Mouse (Mus musculus): ENCODE results near the gene Bcl7c. TPM values are rescaled to one million over a fixed set of nuclear protein-coding genes. Genes with fewer than 3 reads are reported as not detected.
A peak's percentile ranks its signal among the peaks of the same experiment; 100 is the strongest.

The Bcl7c gene
- total RNA-seq, 4 experiments from 2014 or later = 37.6 to 44.6 (median 41.4) TPM

- DNase-seq (ENCODE audit: low spot score) = no peak
Observed at GRCm38 (mm10) chr7:127685304-127686018, 23.3 kb downstream of the Bcl7c start.

- no peak for DNase-seq (ENCODE audit: low spot score)
Observed at GRCm38 (mm10) chr7:127681888-127682553, 26.7 kb downstream of the Bcl7c start.

- no peak for DNase-seq (ENCODE audit: low spot score)
Observed at GRCm38 (mm10) chr7:127680541-127680940, 28.2 kb downstream of the Bcl7c start.

DNA sequence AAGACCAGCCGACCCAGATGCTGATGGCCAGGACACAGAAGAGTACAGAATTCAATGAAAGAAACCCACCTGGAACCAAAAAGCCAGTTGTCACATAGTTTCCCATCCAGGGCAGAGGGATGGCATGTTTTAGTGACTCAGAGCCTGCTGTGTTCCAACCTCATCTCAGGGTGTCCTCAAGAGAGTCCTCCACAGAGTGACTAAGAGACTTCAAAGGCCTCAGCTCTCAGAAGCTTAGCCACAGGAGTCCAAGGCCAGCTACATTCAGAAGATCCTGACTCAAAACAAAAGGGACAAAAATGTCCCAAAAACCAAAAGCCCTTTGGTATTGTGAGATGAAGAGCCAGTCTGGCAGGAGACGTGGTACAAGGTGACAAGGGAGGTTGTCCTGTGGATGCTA lies 29.9 kb downstream of the Bcl7c start:
- DNase-seq (ENCODE audit: low spot score) = no peak

GRCm38 (mm10) chr7:127677609-127678008 lies 31.1 kb downstream of the Bcl7c start:
- DNase-seq (ENCODE audit: low spot score) = no peak

- no peak for DNase-seq (ENCODE audit: low spot score)
Observed at GRCm38 (mm10) chr7:127677077-127677476, 31.7 kb downstream of the Bcl7c start.

GRCm38 (mm10) chr7:127675391-127675811 lies 33.3 kb downstream of the Bcl7c start:
- DNase-seq (ENCODE audit: low spot score) = no peak

DNA sequence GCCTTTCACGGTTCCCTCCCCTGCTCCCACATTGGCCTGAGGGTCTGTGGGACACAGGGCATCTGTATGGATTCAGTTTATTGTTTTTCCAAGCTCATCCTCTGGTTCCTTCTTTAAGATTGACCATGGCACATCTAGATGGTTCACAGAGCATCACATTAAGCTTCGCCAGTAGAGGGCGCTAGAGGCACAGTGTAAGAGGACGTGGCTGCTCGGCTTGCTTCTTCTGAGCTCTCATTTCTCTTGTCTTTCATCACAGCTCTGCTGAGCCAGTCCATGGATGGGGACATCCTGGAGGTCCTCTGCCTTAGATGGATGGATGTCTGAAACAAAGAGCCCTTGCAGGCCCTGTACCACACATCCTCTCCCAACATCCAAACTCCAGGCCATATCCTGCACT lies 33.8 kb downstream of the Bcl7c start:
- peak; percentile 83 for DNase-seq (ENCODE audit: low spot score)

GRCm38 (mm10) chr7:127672776-127673175 lies 36.0 kb downstream of the Bcl7c start:
- no peak for DNase-seq (ENCODE audit: low spot score)

DNA sequence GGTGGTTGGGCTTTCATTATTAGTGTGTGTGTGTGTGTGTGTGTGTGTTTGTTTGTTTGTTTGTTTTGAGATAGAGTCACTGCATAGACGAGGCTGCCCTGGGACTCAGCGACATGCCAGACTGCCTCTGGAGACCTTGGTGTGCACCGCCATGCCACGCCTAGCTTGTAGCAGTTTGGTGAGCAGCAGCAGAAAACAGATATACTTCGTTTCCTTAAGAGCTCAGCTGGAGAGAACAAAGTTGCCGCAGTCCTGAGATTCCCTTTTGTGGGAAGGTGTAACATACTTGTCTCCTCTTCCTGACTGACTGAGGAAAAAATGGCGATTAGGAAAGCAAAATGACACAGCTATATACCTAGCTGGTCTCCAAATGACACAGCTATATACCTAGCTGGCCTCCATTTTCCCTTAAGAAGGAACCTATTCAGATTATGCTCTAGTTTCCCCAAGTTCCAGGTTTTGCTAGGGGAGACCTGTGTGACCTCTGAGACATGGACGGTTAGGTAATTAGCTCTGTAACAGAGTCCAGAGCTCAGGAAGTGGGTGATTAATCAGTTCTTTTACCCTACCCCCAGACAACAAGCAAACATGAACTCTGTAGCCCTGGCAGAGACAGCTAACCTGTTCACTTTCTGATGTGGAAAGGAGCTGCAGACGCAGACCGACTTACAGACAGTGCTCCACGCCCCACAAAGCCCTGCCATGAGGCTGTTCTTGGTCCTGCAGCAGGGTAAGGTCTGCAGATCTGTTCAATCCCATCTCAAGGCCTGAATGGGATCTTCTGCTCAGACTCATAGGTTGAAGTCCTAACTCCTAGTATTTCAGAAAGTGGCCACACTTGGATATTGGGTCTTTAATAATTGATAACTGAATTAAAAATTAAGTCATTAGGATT lies 36.6 kb downstream of the Bcl7c start:
- DNase-seq (ENCODE audit: low spot score) = no peak

- DNase-seq (ENCODE audit: low spot score) = no peak
Observed at GRCm38 (mm10) chr7:127667171-127667570, 41.6 kb downstream of the Bcl7c start.

GRCm38 (mm10) chr7:127666679-127667078 lies 42.1 kb downstream of the Bcl7c start:
- DNase-seq (ENCODE audit: low spot score) = no peak

GRCm38 (mm10) chr7:127666066-127666654 lies 42.6 kb downstream of the Bcl7c start:
- DNase-seq (ENCODE audit: low spot score) = no peak

- no peak for DNase-seq (ENCODE audit: low spot score)
Observed at GRCm38 (mm10) chr7:127662926-127663325, 45.8 kb downstream of the Bcl7c start.

GRCm38 (mm10) chr7:127661833-127662232 lies 46.9 kb downstream of the Bcl7c start:
- no peak for DNase-seq (ENCODE audit: low spot score)

GRCm38 (mm10) chr7:127660882-127661281 lies 47.9 kb downstream of the Bcl7c start:
- no peak for DNase-seq (ENCODE audit: low spot score)

- no peak for DNase-seq (ENCODE audit: low spot score)
Observed at GRCm38 (mm10) chr7:127656946-127657345, 51.8 kb downstream of the Bcl7c start.

- no peak for DNase-seq (ENCODE audit: low spot score)
Observed at GRCm38 (mm10) chr7:127654318-127654717, 54.4 kb downstream of the Bcl7c start.

DNA sequence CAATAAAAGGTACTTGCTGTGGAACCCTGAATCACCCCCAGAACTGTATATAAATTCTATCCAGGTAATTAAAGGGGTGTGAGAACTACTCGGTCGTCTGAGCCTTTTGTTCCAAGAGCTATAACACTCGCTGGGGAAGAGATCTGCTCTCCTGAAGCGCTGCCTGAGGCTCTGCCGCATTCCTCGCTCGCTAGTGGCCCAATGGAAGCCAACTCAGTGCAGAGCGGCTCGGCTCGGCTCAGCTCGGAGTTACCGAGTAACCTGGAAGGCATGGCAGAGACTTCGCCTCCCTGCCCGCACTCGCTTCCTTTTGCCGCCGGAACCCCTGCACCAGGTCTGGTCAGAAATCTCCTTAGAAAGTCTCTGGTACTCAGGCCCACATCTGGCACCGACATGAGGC lies 56.7 kb downstream of the Bcl7c start:
- DNase-seq (ENCODE audit: low spot score) = no peak

- no peak for DNase-seq (ENCODE audit: low spot score)
Observed at GRCm38 (mm10) chr7:127651624-127652023, 57.1 kb downstream of the Bcl7c start.

DNA sequence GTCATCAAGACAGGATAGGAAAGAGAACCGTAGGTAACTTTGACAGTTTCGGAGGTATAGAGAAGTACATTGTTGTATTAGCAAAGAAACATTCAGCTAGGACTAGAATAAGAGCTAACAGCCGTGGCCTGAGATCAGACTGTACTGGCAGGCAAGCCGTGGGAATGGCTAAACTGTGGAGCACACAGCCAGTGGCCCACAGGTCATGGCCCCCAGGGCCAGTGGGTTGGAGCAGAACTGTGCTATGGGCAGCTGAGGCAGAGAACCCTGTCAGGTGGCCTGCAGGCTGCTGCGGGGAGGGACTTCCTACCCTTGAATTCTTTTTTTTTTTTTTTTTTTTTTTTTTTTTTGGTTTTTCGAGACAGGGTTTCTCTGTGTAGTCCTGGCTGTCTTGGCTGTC lies 59.5 kb downstream of the Bcl7c start:
- no peak for DNase-seq (ENCODE audit: low spot score)
